ENCODE assay signal across 32 mouse cellular contexts in the genomic region with DNA sequence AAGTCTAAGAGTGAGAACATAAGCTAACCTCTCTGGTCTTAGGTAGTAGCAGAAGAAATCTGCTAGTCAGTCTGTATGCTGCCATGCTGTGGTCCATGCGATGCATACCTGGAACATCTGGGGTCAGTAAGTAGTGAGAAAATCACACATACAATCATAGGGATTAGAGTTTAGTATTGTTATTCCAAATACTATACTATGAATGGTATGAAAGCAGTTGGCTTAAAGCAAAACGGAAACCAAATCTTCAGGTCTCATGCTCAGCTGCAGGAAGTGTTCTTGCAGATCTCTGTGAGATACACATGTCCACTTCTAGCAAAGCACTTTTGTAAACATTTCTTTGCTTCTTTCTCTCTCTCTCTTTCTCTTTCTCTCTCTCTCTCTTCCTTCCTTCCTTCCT. TPM values are rescaled to one million over a fixed set of nuclear protein-coding genes. Genes with fewer than 3 reads are reported as not detected.
A peak's percentile ranks its signal among the peaks of the same experiment; 100 is the strongest.
DNase-seq lines count a peak whose midpoint lies in the region; ATAC-seq lines count a peak whose summit lies in the region.
"Had no signal": no experiment of that assay in that cellular context is flagged by ENCODE, and none has a peak within 500 bp of the region (broad histone marks: within the 10 kb centered on the region; RNA-seq: fewer than 3 reads in every experiment).

No protein-coding gene starts in this region.

- intact Hi-C loops in left cerebral cortex, postnatal 14 days (cut with DNase I): no loop called here

- peak; percentile 66 for DNase-seq in CD4-positive helper T cell, adult 2 months (ENCODE audit: low read depth, low spot score)
- DNase-seq in naive thymus-derived CD4-positive, alpha-beta T cell, adult 2 months (ENCODE audit: low read depth): peak; percentile 60
- no peak for DNase-seq in urinary bladder, postnatal 10 days (ENCODE audit: low spot score)
- DNase-seq in left cerebral cortex, postnatal 14 days (ENCODE audit: low spot score in 2 of 2): no peak
- DNase-seq: B cell, adult 2 months; cerebellum, adult 11 months; cerebellum, postnatal 14 days; gastrocnemius, adult 2 months; heart, postnatal 14 days; kidney, postnatal 36 days; right cerebral cortex, adult 18-20 months had no signal

- H3K27me3 ChIP-seq in megakaryocyte, embryonic 14.5 days (replicated peaks): no peaks in the 10 kb centered on the region
- H3K27me3 ChIP-seq: embryonic facial prominence, embryonic 15.5 days; hindbrain, embryonic 13.5 days; liver, embryonic 12.5 days; midbrain, embryonic 15.5 days had no signal

- ATAC-seq in megakaryocyte, adult 5-6 weeks (ENCODE audit: poor library complexity, severe bottlenecking): no peak
- ATAC-seq in common myeloid progenitor, adult 5-6 weeks (replicated peaks; ENCODE audit: low read depth, poor library complexity, severe bottlenecking): peak; percentile 45; the same call in 1 of the 2 replicates
- no peak for ATAC-seq in erythroblast, adult 5-6 weeks (replicated peaks; ENCODE audit: low FRiP score, poor library complexity, severe bottlenecking)
- ATAC-seq: intestine, embryonic 16.5 days; liver, embryonic 12.5 days; midbrain, embryonic 15.5 days had no signal

- H3K9me3 ChIP-seq in megakaryocyte, embryonic 14.5 days: no peaks in the 10 kb centered on the region
- H3K9me3 ChIP-seq: embryonic facial prominence, embryonic 15.5 days; forebrain, embryonic 10.5 days; hindbrain, embryonic 13.5 days; liver, embryonic 12.5 days; midbrain, embryonic 15.5 days had no signal

- H3K36me3 ChIP-seq in megakaryocyte, embryonic 14.5 days (replicated peaks; ENCODE audit: low read length): no peaks in the 10 kb centered on the region
- H3K36me3 ChIP-seq: embryonic facial prominence, embryonic 15.5 days; forebrain, embryonic 10.5 days; hindbrain, embryonic 13.5 days; liver, embryonic 12.5 days; midbrain, embryonic 15.5 days had no signal

- peak overlapping the region; percentile 59 for H3K4me3 ChIP-seq in megakaryocyte, embryonic 14.5 days (replicated peaks)
- H3K4me3 ChIP-seq: embryonic facial prominence, embryonic 15.5 days; forebrain, embryonic 10.5 days; gastrocnemius, adult 2 months; hindbrain, embryonic 13.5 days; left cerebral cortex, adult 2 months; liver, embryonic 12.5 days; midbrain, embryonic 15.5 days had no signal

- H3K4me1 ChIP-seq in megakaryocyte, embryonic 14.5 days: peaks cover 22% of the 10 kb centered on the region
- H3K4me1 ChIP-seq: embryonic facial prominence, embryonic 15.5 days; forebrain, embryonic 10.5 days; hindbrain, embryonic 13.5 days; liver, embryonic 12.5 days; midbrain, embryonic 15.5 days had no signal

RNA-seq across cellular contexts. Expression of gene Lpxn, which starts 10.2 kb away (rescaled TPM):
- polyA plus RNA-seq in megakaryocyte, embryonic 14.5 days (2012; ENCODE audit: insufficient read depth, low replicate concordance): 0.27 TPM in 1 of 2 replicates, not detected in the other
- total RNA-seq in megakaryocyte, adult 5-6 weeks (2015): 29.7 and 33.0 TPM in 2 replicates
- 26.4 and 27.2 TPM in 2 replicates for total RNA-seq in megakaryocyte, adult 5-6 weeks (2017)
- total RNA-seq in common myeloid progenitor, adult 5-6 weeks (2017): 1.6 and 4.3 TPM in 2 replicates
- 1 to 10 TPM; 1.2 to 2.1 TPM for total RNA-seq in left cerebral cortex, postnatal 14 days (2021)
- 3.8 and 5.6 TPM in 2 replicates for total RNA-seq in erythroblast, adult 5-6 weeks (2015; ENCODE audit: low replicate concordance)
- total RNA-seq in erythroblast, adult 5-6 weeks (2017; ENCODE audit: low replicate concordance): 3.3 and 4.3 TPM in 2 replicates

RNA-seq across cellular contexts. Expression of gene Zfp91, which starts 10.3 kb away (rescaled TPM):
- 16.1 and 19.5 TPM in 2 replicates for polyA plus RNA-seq in megakaryocyte, embryonic 14.5 days (2012; ENCODE audit: insufficient read depth, low replicate concordance)
- total RNA-seq in megakaryocyte, adult 5-6 weeks (2015): 56.9 and 61.3 TPM in 2 replicates
- total RNA-seq in megakaryocyte, adult 5-6 weeks (2017): 72.9 and 88.1 TPM in 2 replicates
- total RNA-seq in common myeloid progenitor, adult 5-6 weeks (2017): 124 and 125 TPM in 2 replicates
- total RNA-seq in left cerebral cortex, postnatal 14 days (2021): 10 to 100 TPM; 81.8 to 86.6 TPM
- total RNA-seq in erythroblast, adult 5-6 weeks (2015; ENCODE audit: low replicate concordance): 21.7 and 24.5 TPM in 2 replicates
- total RNA-seq in erythroblast, adult 5-6 weeks (2017; ENCODE audit: low replicate concordance): 34.2 and 51.3 TPM in 2 replicates

RNA-seq across cellular contexts. Expression of gene Gm5244, which starts 40.3 kb away (rescaled TPM):
- not detected in 2 replicates for polyA plus RNA-seq in megakaryocyte, embryonic 14.5 days (2012; ENCODE audit: insufficient read depth, low replicate concordance)
- total RNA-seq in megakaryocyte, adult 5-6 weeks (2015): not detected in 2 replicates
- not detected in 2 replicates for total RNA-seq in megakaryocyte, adult 5-6 weeks (2017)
- total RNA-seq in common myeloid progenitor, adult 5-6 weeks (2017): not detected in 2 replicates
- total RNA-seq in left cerebral cortex, postnatal 14 days (2021): not detected
- total RNA-seq in erythroblast, adult 5-6 weeks (2015; ENCODE audit: low replicate concordance): not detected in 2 replicates
- not detected in 2 replicates for total RNA-seq in erythroblast, adult 5-6 weeks (2017; ENCODE audit: low replicate concordance)
- total RNA-seq: adrenal gland, postnatal 14 days; gastrocnemius, adult 2 months; granulocyte monocyte progenitor cell, adult 5-6 weeks; heart, postnatal 14 days; left cerebral cortex, adult 2 months; megakaryocyte-erythroid progenitor cell, adult 5-6 weeks had no signal
- polyA plus RNA-seq: brain, embryonic 14.5 days; embryonic facial prominence, embryonic 15.5 days; forebrain, embryonic 10.5 days; heart, embryonic 11.5 days; hindbrain, embryonic 13.5 days; intestine, embryonic 16.5 days; kidney, embryonic 14.5 days; limb, embryonic 11.5 days; liver, embryonic 12.5 days; lung, embryonic 16.5 days; midbrain, embryonic 15.5 days; small intestine, adult 2 months; stomach, embryonic 14.5 days had no signal

RNA-seq across cellular contexts. Expression of gene Cntf, which starts 40.8 kb away (rescaled TPM):
- polyA plus RNA-seq in megakaryocyte, embryonic 14.5 days (2012; ENCODE audit: insufficient read depth, low replicate concordance): not detected in 2 replicates
- total RNA-seq in megakaryocyte, adult 5-6 weeks (2015): 4.1 and 5.0 TPM in 2 replicates
- total RNA-seq in megakaryocyte, adult 5-6 weeks (2017): 1.5 and 2.5 TPM in 2 replicates
- 2.2 and 4.0 TPM in 2 replicates for total RNA-seq in common myeloid progenitor, adult 5-6 weeks (2017)
- total RNA-seq in left cerebral cortex, postnatal 14 days (2021): 1 to 10 TPM; 2.2 to 2.9 TPM
- total RNA-seq in erythroblast, adult 5-6 weeks (2015; ENCODE audit: low replicate concordance): 7.5 TPM in 1 of 2 replicates, not detected in the other
- not detected in 2 replicates for total RNA-seq in erythroblast, adult 5-6 weeks (2017; ENCODE audit: low replicate concordance)
- polyA plus RNA-seq: small intestine, adult 2 months had no signal

RNA-seq across cellular contexts. Expression of gene Olfr1444, which starts 50.9 kb away (rescaled TPM):
- not detected in 2 replicates for polyA plus RNA-seq in megakaryocyte, embryonic 14.5 days (2012; ENCODE audit: insufficient read depth, low replicate concordance)
- total RNA-seq in megakaryocyte, adult 5-6 weeks (2015): 0.62 TPM in 1 of 2 replicates, not detected in the other
- 0.44 TPM in 1 of 2 replicates, not detected in the other for total RNA-seq in megakaryocyte, adult 5-6 weeks (2017)
- total RNA-seq in common myeloid progenitor, adult 5-6 weeks (2017): not detected in 2 replicates
- not detected for total RNA-seq in left cerebral cortex, postnatal 14 days (2021)
- total RNA-seq in erythroblast, adult 5-6 weeks (2015; ENCODE audit: low replicate concordance): not detected in 2 replicates
- not detected in 2 replicates for total RNA-seq in erythroblast, adult 5-6 weeks (2017; ENCODE audit: low replicate concordance)
- total RNA-seq: adrenal gland, postnatal 14 days; gastrocnemius, adult 2 months; granulocyte monocyte progenitor cell, adult 5-6 weeks; heart, postnatal 14 days; left cerebral cortex, adult 2 months; megakaryocyte-erythroid progenitor cell, adult 5-6 weeks had no signal
- polyA plus RNA-seq: brain, embryonic 14.5 days; embryonic facial prominence, embryonic 15.5 days; forebrain, embryonic 10.5 days; heart, embryonic 11.5 days; hindbrain, embryonic 13.5 days; intestine, embryonic 16.5 days; kidney, embryonic 14.5 days; limb, embryonic 11.5 days; liver, embryonic 12.5 days; lung, embryonic 16.5 days; midbrain, embryonic 15.5 days; small intestine, adult 2 months; stomach, embryonic 14.5 days had no signal

Comparison
In these comparisons a context has a peak if more than half of its experiments do, and no peak if none do; other contexts are left out.
1. DNase-seq: peak in CD4-positive helper T cell, adult 2 months (single experiment) and naive thymus-derived CD4-positive, alpha-beta T cell, adult 2 months (single experiment); none in urinary bladder, postnatal 10 days (single experiment) and left cerebral cortex, postnatal 14 days (0 of 2).